Mouse (Mus musculus) CH12.LX (cell line): Measurements from ENCODE around the gene Snapc1. TPM values are rescaled to one million over a fixed set of nuclear protein-coding genes. Genes with fewer than 3 reads are reported as not detected.

Experiments used
- DNase-seq: peaks from one replicate; pipeline ENCODE4 v3.0.0-alpha.2; 2013; ENCODE audit errors: extremely low read depth
- H3K27ac ChIP-seq: 2 replicates; pipeline ENCODE4 v1.5.1; 2012; ENCODE audit warnings: low read depth, mild to moderate bottlenecking, control low read depth, moderate library complexity; ENCODE audit not compliant: insufficient read depth
- H3K27me3 ChIP-seq: replicated peaks from 2 replicates; pipeline ENCODE3; 2012; ENCODE audit warnings: inconsistent platforms
- H3K36me3 ChIP-seq, 2 experiments: replicated peaks in 1 of 2; 2 replicates each; pipeline versions ENCODE3 to v1.6.1; 2012; ENCODE audit warnings: inconsistent platforms in 1 of 2, low read length in 1 of 2, mild to moderate bottlenecking in 1 of 2, mixed read lengths in 1 of 2, moderate library complexity in 1 of 2; ENCODE audit not compliant: control insufficient read depth in 1 of 2, insufficient read depth in 1 of 2
- H3K4me1 ChIP-seq, 2 experiments: 2 replicates each; pipeline ENCODE4 v1.6.1; 2012; ENCODE audit warnings: inconsistent platforms in 1 of 2, moderate library complexity in 1 of 2; ENCODE audit not compliant: insufficient read depth in 2 of 2, control insufficient read depth in 1 of 2
- H3K4me2 ChIP-seq: 2 replicates; pipeline ENCODE4 v1.6.1; 2012; ENCODE audit warnings: low read depth, mild to moderate bottlenecking, control low read depth; ENCODE audit not compliant: poor library complexity, insufficient read depth, severe bottlenecking
- H3K4me3 ChIP-seq, 3 experiments: fragments of 150-350 bp in 1 of 3; sonication (generic) in 1 of 3; replicated peaks in 1 of 3; 2 replicates each; pipeline versions ENCODE3 to v1.5.1; 2011 to 2012; ENCODE audit warnings: low read depth in 2 of 3, low read length in 2 of 3, mild to moderate bottlenecking in 2 of 3, moderate library complexity in 2 of 3, control low read depth in 1 of 3, improper control_type of control experiment in 1 of 3, inconsistent platforms in 1 of 3, mixed read lengths in 1 of 3; ENCODE audit not compliant: poor library complexity in 1 of 3
- H3K79me2 ChIP-seq: replicated peaks from 2 replicates; pipeline ENCODE4 v1.6.1; 2012; ENCODE audit warnings: mild to moderate bottlenecking, moderate library complexity; ENCODE audit not compliant: control insufficient read depth, poor library complexity, insufficient read depth, severe bottlenecking; ENCODE audit errors: extremely low read depth
- H3K9ac ChIP-seq: 2 replicates; pipeline ENCODE4 v1.6.1; 2012; ENCODE audit warnings: low read depth, mild to moderate bottlenecking, control low read depth, moderate library complexity; ENCODE audit not compliant: insufficient read depth
- H3K9me3 ChIP-seq: replicated peaks from 2 replicates; pipeline ENCODE3; 2012; ENCODE audit warnings: low read length, inconsistent platforms, mixed read lengths
- BHLHE40 ChIP-seq: IDR thresholded peaks from 2 replicates; pipeline ENCODE4 v1.6.1; 2011; ENCODE audit warnings: mild to moderate bottlenecking, low read depth, low read length, improper control_type of control experiment
- ETS1 ChIP-seq: conservative IDR thresholded peaks from 2 replicates; pipeline ENCODE4 v1.6.1; 2012; ENCODE audit warnings: low read depth, mild to moderate bottlenecking, inconsistent platforms, low read length, improper control_type of control experiment, moderate library complexity
- GABPA ChIP-seq: IDR thresholded peaks from 2 replicates; pipeline ENCODE4 v1.6.1; 2012; ENCODE audit warnings: low read depth, low read length, improper control_type of control experiment, inconsistent platforms; ENCODE audit not compliant: insufficient replicate concordance
- HCFC1 ChIP-seq: IDR thresholded peaks from 2 replicates; pipeline ENCODE4 v1.6.1; 2012; ENCODE audit warnings: low read depth, mild to moderate bottlenecking, inconsistent platforms, low read length, improper control_type of control experiment
- JUN ChIP-seq: IDR thresholded peaks from 2 replicates; pipeline ENCODE4 v1.6.1; 2011; ENCODE audit warnings: low read depth, mild to moderate bottlenecking, low read length, improper control_type of control experiment, moderate library complexity; ENCODE audit not compliant: insufficient read depth
- JUND ChIP-seq: conservative IDR thresholded peaks from 2 replicates; pipeline ENCODE4 v1.6.1; 2011; ENCODE audit warnings: low read depth, low read length, improper control_type of control experiment
- MAX ChIP-seq: IDR thresholded peaks from 2 replicates; pipeline ENCODE4 v1.6.1; 2011; ENCODE audit warnings: low read length, improper control_type of control experiment
- MXI1 ChIP-seq: IDR thresholded peaks from 2 replicates; pipeline ENCODE4 v1.6.1; 2011; ENCODE audit warnings: mild to moderate bottlenecking, low read depth, low read length, improper control_type of control experiment
- MYC ChIP-seq: IDR thresholded peaks from 2 replicates; pipeline ENCODE4 v1.6.1; 2011; ENCODE audit warnings: low read depth, mild to moderate bottlenecking, improper control_type of control experiment, low read length
- POLR2A ChIP-seq: IDR thresholded peaks from 2 replicates; pipeline ENCODE4 v1.6.1; 2011; ENCODE audit warnings: low read depth, mild to moderate bottlenecking, improper control_type of control experiment, low read length
- POLR2AphosphoS2 ChIP-seq: IDR thresholded peaks from 2 replicates; pipeline ENCODE4 v1.6.1; 2011; ENCODE audit warnings: low read depth, low read length, improper control_type of control experiment
- RAD21 ChIP-seq: IDR thresholded peaks from 2 replicates; pipeline ENCODE4 v1.6.1; 2011; ENCODE audit warnings: low read depth, mild to moderate bottlenecking, low read length, improper control_type of control experiment, moderate library complexity
- RCOR1 ChIP-seq: conservative IDR thresholded peaks from 2 replicates; pipeline ENCODE4 v1.6.1; 2012; ENCODE audit warnings: low read depth, mild to moderate bottlenecking, inconsistent platforms, low read length, improper control_type of control experiment
- SMC3 ChIP-seq: IDR thresholded peaks from 2 replicates; pipeline ENCODE4 v1.6.1; 2011; ENCODE audit warnings: low read depth, low read length, improper control_type of control experiment
- TBP ChIP-seq: conservative IDR thresholded peaks from 2 replicates; pipeline ENCODE4 v1.6.1; 2011; ENCODE audit warnings: low read depth, low read length, improper control_type of control experiment
- TCF12 ChIP-seq: IDR thresholded peaks from 2 replicates; pipeline ENCODE4 v1.6.1; 2014; ENCODE audit warnings: low read depth, mild to moderate bottlenecking, inconsistent platforms, low read length, improper control_type of control experiment
- UBTF ChIP-seq: IDR thresholded peaks from 2 replicates; pipeline ENCODE4 v1.6.1; 2012; ENCODE audit warnings: low read depth, mild to moderate bottlenecking, inconsistent platforms, low read length, improper control_type of control experiment, moderate library complexity
- USF1 ChIP-seq: IDR thresholded peaks from 2 replicates; pipeline ENCODE4 v1.6.1; 2014; ENCODE audit warnings: low read depth, mild to moderate bottlenecking, inconsistent platforms, low read length, improper control_type of control experiment
- USF2 ChIP-seq: conservative IDR thresholded peaks from 2 replicates; pipeline ENCODE4 v1.6.1; 2011; ENCODE audit warnings: low read depth, low read length, improper control_type of control experiment
- ZKSCAN1 ChIP-seq: IDR thresholded peaks from 2 replicates; pipeline ENCODE4 v1.6.1; 2012; ENCODE audit warnings: low read depth, inconsistent platforms, low read length, improper control_type of control experiment, borderline replicate concordance
- ZMIZ1 ChIP-seq: IDR thresholded peaks from 2 replicates; pipeline ENCODE4 v1.6.1; 2012; ENCODE audit warnings: low read depth, mild to moderate bottlenecking, inconsistent platforms, low read length, improper control_type of control experiment
- ZNF384 ChIP-seq: IDR thresholded peaks from 2 replicates; pipeline ENCODE4 v1.6.1; 2012; ENCODE audit warnings: low read depth, low read length, improper control_type of control experiment, inconsistent platforms
- dilution Hi-C: fragments of 300-500 bp; cut with MboI; formaldehyde crosslinking; loops from 2 replicates; pipeline ENCODE4 v1.14.3; 2020; ENCODE audit warnings: low sequenced_read_pairs; ENCODE audit not compliant: extremely low pct_unique_long_range_greater_than_20kb, extremely low pct_ligation_motif_present
- in situ Hi-C: fragments of 300-500 bp; cut with MboI; formaldehyde crosslinking; loops from 3 replicates; pipeline ENCODE4 v1.14.3; 2019; ENCODE audit warnings: low sequenced_read_pairs, low pct_ligation_motif_present, low pct_unique_long_range_greater_than_20kb, mixed read lengths
- polyA plus RNA-seq: library from polyadenylated mRNA; unstranded; fragments of >175 nt; gene quantifications from 2 replicates; pipeline ENCODE4 v1.2.1, GENCODE M21; 2012; ENCODE audit warnings: low read depth; ENCODE audit not compliant: insufficient read length
- total RNA-seq, 2 experiments: library from RNA; depleted of rRNA; stranded (reverse); fragments of 300-350 nt in 1 of 2; fragments of >200 nt in 1 of 2; gene quantifications; 2 replicates each; pipeline ENCODE4 v1.2.3; 2012 to 2014

The Snapc1 gene
- total and polyA plus RNA-seq, 3 experiments, result 7.7 to 24.0 (median 9.7) TPM

DNA sequence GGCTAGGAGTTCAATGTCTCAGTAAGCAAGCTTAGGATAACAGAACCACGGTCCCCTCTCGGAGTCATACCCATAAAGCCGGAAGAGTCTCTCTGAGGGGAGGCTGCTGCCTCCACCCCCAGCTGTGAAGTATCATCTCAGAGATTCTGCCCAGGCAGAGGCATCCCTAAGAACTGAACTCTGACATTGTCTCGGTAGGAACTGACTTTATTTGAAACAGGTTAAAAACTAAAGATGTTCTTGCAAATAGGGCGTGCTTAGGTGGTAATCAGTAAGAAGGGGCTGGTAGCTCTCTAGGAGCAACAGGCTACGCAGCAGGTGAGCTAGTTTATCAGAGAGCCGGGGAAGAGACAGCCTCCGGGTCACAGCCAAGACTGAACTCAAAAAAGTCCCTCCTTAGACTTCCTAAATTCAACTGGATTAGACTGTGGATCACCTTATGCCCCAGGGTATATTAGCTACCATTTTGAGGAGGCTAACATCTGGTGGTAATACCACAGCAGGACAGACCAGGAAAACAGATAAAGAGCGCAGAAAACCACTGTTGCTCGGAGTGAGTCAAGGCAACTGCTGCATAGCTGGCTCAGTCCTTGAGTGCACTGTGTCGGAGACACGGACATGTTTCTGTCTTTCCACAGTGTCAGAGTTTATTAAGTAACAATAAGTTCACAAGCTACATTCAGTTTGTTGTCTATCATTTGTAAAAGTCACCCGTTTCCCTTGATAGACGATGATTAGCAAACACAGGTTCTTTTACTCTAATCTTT is 10.7 kb upstream of the Snapc1 start:
- no peaks in the 10 kb centered on the region for H3K27me3 ChIP-seq
- H3K27ac ChIP-seq, result no peak overlapping the region
- H3K4me1 ChIP-seq, result 0 out of 4 replicates have a peak, but pooled peaks cover 0 to 2% of the 10 kb centered on the region in 2 experiments
- in situ Hi-C loops, result no loop called here
- no peak overlapping the region for H3K4me2 ChIP-seq
- H3K79me2 ChIP-seq, result no peaks in the 10 kb centered on the region
- peaks cover 0 to 12% of the 10 kb centered on the region in 2 experiments for H3K36me3 ChIP-seq
- no peaks in the 10 kb centered on the region for H3K9me3 ChIP-seq
- H3K4me3 ChIP-seq, result no peak overlapping the region
- dilution Hi-C loops, result no loop called here
- no peak for DNase-seq
- H3K9ac ChIP-seq, result no peak overlapping the region
- TF ChIP-seq TBP (no peak), HCFC1 (no peak), MYC (no peak), ZMIZ1 (no peak), MAX (no peak), RAD21 (no peak), UBTF (no peak)

DNA sequence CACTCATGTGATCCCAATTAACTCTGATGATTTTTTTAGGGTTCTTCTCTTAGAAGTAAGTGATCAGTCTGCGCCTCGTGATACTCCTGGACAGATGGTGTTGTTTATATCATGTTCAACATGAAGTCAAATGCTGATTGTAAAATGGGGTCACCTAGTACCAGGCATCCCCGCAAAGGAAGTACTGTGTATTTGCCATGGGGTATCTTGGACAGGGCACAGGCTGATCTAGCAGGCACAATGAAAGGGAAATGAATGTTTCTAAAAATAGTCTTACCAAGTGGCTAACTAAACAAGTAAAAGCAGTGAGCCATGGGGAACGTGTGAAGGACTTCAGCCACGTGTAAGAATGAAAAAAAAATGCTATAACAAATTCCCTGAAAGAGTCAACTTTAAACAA is 9.5 kb upstream of the Snapc1 start:
- in situ Hi-C loops, result no loop called here
- DNase-seq, result no peak
- 0 out of 4 replicates have a peak, but pooled peaks cover 0 to 2% of the 10 kb centered on the region in 2 experiments for H3K4me1 ChIP-seq
- no peak overlapping the region for H3K4me3 ChIP-seq
- peaks cover 0 to under 1% of the 10 kb centered on the region in 2 experiments for H3K36me3 ChIP-seq
- TF ChIP-seq TCF12 (no peak), ZNF384 (no peak), RCOR1 (no peak), POLR2AphosphoS2 (no peak), JUND (no peak), BHLHE40 (no peak), GABPA (no peak), MXI1 (no peak), ZKSCAN1 (no peak), ETS1 (no peak), POLR2A (no peak), UBTF (no peak), USF2 (no peak), USF1 (no peak), JUN (no peak), SMC3 (no peak)
- H3K79me2 ChIP-seq, result no peaks in the 10 kb centered on the region
- H3K4me2 ChIP-seq, result no peak overlapping the region
- dilution Hi-C loops, result no loop called here
- no peak overlapping the region for H3K27ac ChIP-seq
- no peaks in the 10 kb centered on the region for H3K9me3 ChIP-seq
- H3K27me3 ChIP-seq, result no peaks in the 10 kb centered on the region
- no peak overlapping the region for H3K9ac ChIP-seq
